Mouse (Mus musculus) layer of hippocampus, postnatal 25 days (tissue): Measurements from ENCODE around the gene Ppp1r9a. TPM values are rescaled to one million over a fixed set of nuclear protein-coding genes. Genes with fewer than 3 reads are reported as not detected.

Source experiments
- DNase-seq, 2 experiments: peaks; one replicate each; pipeline ENCODE4 v3.0.0; 2022; ENCODE audit warnings: mixed read lengths in 2 of 2, low spot score in 1 of 2; ENCODE audit errors: extremely low spot score in 1 of 2
- total RNA-seq, 2 experiments: library from RNA; stranded (reverse); gene quantifications; 2 replicates each; pipeline ENCODE4 v1.2.3; 2021

Ppp1r9a gene
- total RNA-seq, 2 experiments from 2014 or later: 146 to 154 TPM

- no peak for DNase-seq
These were observed 247.2 kb downstream of the Ppp1r9a start for GRCm38 (mm10) chr6:5149941-5150340.

- no peak for DNase-seq
These were observed 248.5 kb downstream of the Ppp1r9a start for GRCm38 (mm10) chr6:5151171-5151570.

GRCm38 (mm10) chr6:5152185-5152584, 249.5 kb downstream of the Ppp1r9a start:
- no peak for DNase-seq

GRCm38 (mm10) chr6:5154786-5155185, 252.1 kb downstream of the Ppp1r9a start:
- DNase-seq: no peak

- no peak for DNase-seq
These were observed 252.7 kb downstream of the Ppp1r9a start for GRCm38 (mm10) chr6:5155313-5155927.

GRCm38 (mm10) chr6:5156541-5157425, 254.1 kb downstream of the Ppp1r9a start:
- DNase-seq: no peak

- no peak for DNase-seq
These were observed 256.7 kb downstream of the Ppp1r9a start for GRCm38 (mm10) chr6:5159385-5159791.

- DNase-seq: no peak
These were observed 259.3 kb downstream of the Ppp1r9a start for GRCm38 (mm10) chr6:5162052-5162451.

GRCm38 (mm10) chr6:5163507-5164144, 260.9 kb downstream of the Ppp1r9a start:
- no peak for DNase-seq

- DNase-seq: no peak
These were observed 262.1 kb downstream of the Ppp1r9a start for GRCm38 (mm10) chr6:5164855-5165254.

- no peak for DNase-seq
These were observed 264.4 kb downstream of the Ppp1r9a start for GRCm38 (mm10) chr6:5167051-5167677.

- no peak for DNase-seq
These were observed 265.4 kb downstream of the Ppp1r9a start for GRCm38 (mm10) chr6:5168158-5168557.

GRCm38 (mm10) chr6:5171418-5171817, 268.7 kb downstream of the Ppp1r9a start:
- DNase-seq: no peak

- no peak for DNase-seq
These were observed 269.9 kb downstream of the Ppp1r9a start for GRCm38 (mm10) chr6:5172571-5172970.

- DNase-seq: no peak
These were observed 271.6 kb downstream of the Ppp1r9a start for GRCm38 (mm10) chr6:5174179-5174812.

- no peak for DNase-seq
These were observed 275.5 kb downstream of the Ppp1r9a start for GRCm38 (mm10) chr6:5177967-5178891.

- no peak for DNase-seq
These were observed 276.5 kb downstream of the Ppp1r9a start for GRCm38 (mm10) chr6:5179189-5179588.

- DNase-seq: no peak
These were observed 277.9 kb downstream of the Ppp1r9a start for GRCm38 (mm10) chr6:5180645-5181044.

GRCm38 (mm10) chr6:5186229-5186950, 283.7 kb downstream of the Ppp1r9a start:
- DNase-seq: no peak
